Mouse (Mus musculus): ENCODE results near the gene Hadha.

- TF ChIP-seq CTCF (IDR thresholded peaks at IDR 0.05; ENCODE audit: extremely low read depth, insufficient read depth, low read length) (no peak), POLR2A (IDR thresholded peaks at IDR 0.05; ENCODE audit: extremely low read depth, insufficient read depth, low read length) (no peak)
Measured at GRCm38 (mm10) chr5:30154013-30154412, 949 bp downstream of the Hadha start.
